Mouse (Mus musculus) hindbrain, embryonic 11.5 days (tissue): ENCODE measurements around the gene Gm10439. TPM values are rescaled to one million over a fixed set of nuclear protein-coding genes. Genes with fewer than 3 reads are reported as not detected.
"Not testable (repeated sequence)": the region's sequence is repeated elsewhere in the genome, so short reads cannot be mapped to it uniquely, and the experiment has no call there.

Source experiments
- ATAC-seq: fragments of 200-750 bp; cut with Nextera tagmentation; 2 replicates; pipeline ENCODE4 v1.8.0; 2017; ENCODE audit warnings: mild to moderate bottlenecking, moderate TSS enrichment, moderate library complexity; ENCODE audit not compliant: low FRiP score
- DNase-seq: peaks from one replicate; pipeline ENCODE4 v3.0.0-alpha.2; 2015; ENCODE audit warnings: low spot score
- H3K27ac ChIP-seq: fragments of 300-500 bp; sonication (generic); 2 replicates; pipeline ENCODE4 v1.5.1; 2014; ENCODE audit warnings: mild to moderate bottlenecking, low read depth, low read length
- H3K27me3 ChIP-seq: fragments of 300-500 bp; sonication (generic); 2 replicates; pipeline ENCODE4 v1.6.1; 2014; ENCODE audit warnings: mild to moderate bottlenecking, low read length, moderate library complexity, mixed read lengths; ENCODE audit not compliant: control insufficient read depth, insufficient read depth
- H3K36me3 ChIP-seq: fragments of 300-500 bp; sonication (generic); 2 replicates; pipeline ENCODE4 v1.6.1; 2014; ENCODE audit warnings: mild to moderate bottlenecking, low read length, moderate library complexity, mixed read lengths; ENCODE audit not compliant: control insufficient read depth, insufficient read depth
- H3K4me1 ChIP-seq: fragments of 300-500 bp; sonication (generic); replicated peaks from 2 replicates; pipeline ENCODE4 v1.6.1; 2014; ENCODE audit warnings: low read length, mixed read lengths; ENCODE audit not compliant: control insufficient read depth, insufficient read depth
- H3K4me2 ChIP-seq: fragments of 300-500 bp; sonication (generic); replicated peaks from 2 replicates; pipeline ENCODE4 v1.6.1; 2014; ENCODE audit warnings: mild to moderate bottlenecking, low read depth, low read length
- H3K4me3 ChIP-seq: fragments of 300-500 bp; sonication (generic); 2 replicates; pipeline ENCODE4 v1.5.1; 2014; ENCODE audit warnings: low read depth, low read length
- H3K9ac ChIP-seq: fragments of 300-500 bp; sonication (generic); 2 replicates; pipeline ENCODE4 v1.6.1; 2014; ENCODE audit warnings: low read depth, low read length
- H3K9me3 ChIP-seq: fragments of 300-500 bp; sonication (generic); 2 replicates; pipeline ENCODE4 v1.6.1; 2016; ENCODE audit warnings: low read length; ENCODE audit not compliant: control insufficient read depth
- WGBS: fragments of 180-500 bp; shearing (Covaris S2); extraction: QIAGEN DNeasy Blood & Tissue Kit; methylation state at CpG from one replicate; pipeline ENCODE4 v1.1.7; 2014; 5-methylcytosine and 5-hydroxymethylcytosine counted together
- polyA plus RNA-seq: library from polyadenylated mRNA; unstranded; fragments of >200 nt; fragmentation: Nextera tagmentation; extraction: Ambion mirVana; gene quantifications from 2 replicates; pipeline ENCODE4 v1.2.1, GENCODE M21; 2014

The Gm10439 gene
- not detected in 2 replicates for polyA plus RNA-seq

DNA sequence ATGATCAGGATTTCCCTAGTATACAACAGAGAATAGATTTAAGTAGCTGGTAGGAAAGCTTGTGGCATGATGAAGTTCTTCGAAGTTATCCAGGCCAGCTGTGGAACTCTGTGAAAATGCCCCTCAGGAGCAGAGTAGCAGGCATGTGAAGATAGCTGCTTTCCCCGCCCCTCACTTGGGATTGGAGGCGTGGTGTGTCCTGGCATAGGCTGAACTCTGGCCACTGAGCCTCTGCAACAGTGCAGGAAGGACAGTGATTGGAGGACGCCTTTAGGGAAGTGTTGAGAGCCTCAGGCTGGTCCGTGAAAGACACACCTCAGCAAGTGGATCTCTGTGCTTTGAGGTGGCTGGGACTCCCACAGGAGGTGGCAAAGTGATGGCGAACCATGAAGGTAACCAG lies at the start of gene Gm10439:
TSS of gene Gm10439 (plus strand) at position 301 of the 400 bp plus-strand sequence.
- DNase-seq, H3K36me3 ChIP-seq, ATAC-seq, H3K27ac ChIP-seq, H3K9ac ChIP-seq, H3K9me3 ChIP-seq, H3K4me3 ChIP-seq, H3K27me3 ChIP-seq, H3K4me2 ChIP-seq, H3K4me1 ChIP-seq: not testable (repeated sequence)
- no CpG with 5 or more reads among the region's 6 CpGs for WGBS

Other genes starting within 250 kb of the Gm10439 start
- gene Gm15085, start 147.0 kb upstream of the Gm10439 start, polyA plus RNA-seq, result not detected in 2 replicates
- not detected in 2 replicates for gene Gm15097, start 189.9 kb downstream of the Gm10439 start, polyA plus RNA-seq